Mouse (Mus musculus) heart, postnatal 0 days (tissue): ENCODE data around the gene Cpm.

Experiments
- CTCF ChIP-seq: IDR thresholded peaks from 2 replicates; pipeline ENCODE4 v1.5.1; 2016; ENCODE audit warnings: antibody characterized with exemption, control low read depth, low read depth
- EP300 ChIP-seq: IDR thresholded peaks from 2 replicates; pipeline ENCODE4 v1.6.1; 2016; ENCODE audit warnings: antibody characterized with exemption, low read depth

- TF ChIP-seq EP300 (no peak), CTCF (no peak)
These were observed 8.3 kb upstream of the Cpm start for GRCm38 (mm10) chr10:117620934-117621501.
